Mouse (Mus musculus): Measurements from ENCODE around the gene Pin1. TPM values are rescaled to one million over a fixed set of nuclear protein-coding genes. Genes with fewer than 3 reads are reported as not detected.
A peak's percentile ranks its signal among the peaks of the same experiment; 100 is the strongest.

Gene Pin1
- polyA plus RNA-seq, 1 experiment from 2014 or later, result 64.6 TPM

DNA sequence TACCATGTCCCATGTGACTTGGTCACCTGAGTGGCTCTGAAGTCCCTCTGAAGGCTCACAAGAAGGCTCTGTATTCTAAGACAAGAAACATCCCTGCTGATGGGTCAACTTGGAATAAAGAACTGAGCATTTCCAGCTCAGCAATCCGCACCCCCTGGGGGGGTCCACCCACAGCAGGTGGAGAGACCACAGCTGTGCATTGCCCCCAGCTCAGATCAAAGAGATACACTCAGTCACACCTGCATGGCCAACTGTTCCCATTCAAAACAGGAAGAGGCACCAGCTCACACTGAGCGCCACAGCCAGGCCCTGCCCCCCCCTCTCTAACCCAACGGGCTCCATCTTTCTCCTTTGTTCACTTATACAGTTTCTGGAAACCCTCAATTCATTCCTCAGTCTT, 15.6 kb upstream of the Pin1 start:
- DNase-seq (ENCODE audit: low spot score, missing footprints), result no peak
- no peak for ATAC-seq (ENCODE audit: low FRiP score)

GRCm38 (mm10) chr9:20636790-20637189, 15.1 kb upstream of the Pin1 start:
- peaks cover 8% of the 10 kb centered on the region; the same call in 1 of the 2 replicates for H3K36me3 ChIP-seq (ENCODE audit: control insufficient read depth, insufficient read depth, low read length)
- no peak overlapping the region for H3K9ac ChIP-seq (ENCODE audit: low read length)
- H3K27me3 ChIP-seq (ENCODE audit: control insufficient read depth, insufficient read depth, low read length), result no peaks in the 10 kb centered on the region
- WGBS, result 88% methylated on average over 2 of the region's 2 CpGs
- peaks cover 9% of the 10 kb centered on the region for H3K4me1 ChIP-seq (ENCODE audit: control insufficient read depth, insufficient read depth, low read length)
- H3K4me2 ChIP-seq, result no peak overlapping the region
- H3K4me3 ChIP-seq (ENCODE audit: low read depth, low read length), result no peak overlapping the region
- ATAC-seq (ENCODE audit: low FRiP score) (no peak), DNase-seq (ENCODE audit: low spot score, missing footprints) (peak; percentile 83)
- no peaks in the 10 kb centered on the region for H3K9me3 ChIP-seq (ENCODE audit: control insufficient read depth, low read length)
- H3K27ac ChIP-seq (ENCODE audit: low read depth, low read length), result no peak overlapping the region

More for the DNA sequence above, 15.6 kb upstream of the Pin1 start:
- no peak overlapping the region for H3K27ac ChIP-seq (ENCODE audit: low read depth, low read length)
- no peaks in the 10 kb centered on the region for H3K27me3 ChIP-seq (ENCODE audit: control insufficient read depth, insufficient read depth, low read length)
- H3K36me3 ChIP-seq (ENCODE audit: control insufficient read depth, insufficient read depth, low read length), result peaks cover 8% of the 10 kb centered on the region; the same call in 1 of the 2 replicates
- WGBS, result 90% methylated on average over 3 of the region's 3 CpGs
- H3K9me3 ChIP-seq (ENCODE audit: control insufficient read depth, low read length), result no peaks in the 10 kb centered on the region
- H3K4me1 ChIP-seq (ENCODE audit: control insufficient read depth, insufficient read depth, low read length), result peaks cover 3% of the 10 kb centered on the region
- H3K4me3 ChIP-seq (ENCODE audit: low read depth, low read length), result no peak overlapping the region
- no peak overlapping the region for H3K4me2 ChIP-seq
- H3K9ac ChIP-seq (ENCODE audit: low read length), result no peak overlapping the region

DNA sequence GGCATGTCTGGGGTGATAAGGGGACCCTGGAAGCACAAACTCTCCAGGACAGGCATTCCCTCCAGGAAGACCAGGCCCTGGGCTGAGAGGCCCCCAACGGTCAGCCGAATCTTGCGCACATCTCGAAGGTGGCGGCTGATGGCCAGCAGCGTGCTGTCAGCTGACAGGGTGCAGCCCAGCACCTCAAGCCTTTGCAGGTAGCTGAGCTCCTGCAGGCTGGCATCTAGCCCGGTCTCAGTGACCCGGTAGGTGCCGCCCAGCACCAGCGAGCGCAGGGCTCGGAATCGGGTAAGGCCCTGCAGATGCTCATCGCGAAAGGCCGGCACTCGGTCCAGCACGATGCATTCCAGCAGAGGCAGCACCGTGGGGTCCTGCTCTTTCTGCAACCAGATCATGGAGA, 13.3 kb upstream of the Pin1 start:
- no peak for ATAC-seq (ENCODE audit: low FRiP score)
- Histone ChIP-seq H3K4me2 (no peak overlapping the region), H3K4me1 (ENCODE audit: control insufficient read depth, insufficient read depth, low read length) (peaks cover 13% of the 10 kb centered on the region), H3K4me3 (ENCODE audit: low read depth, low read length) (no peak overlapping the region), H3K27me3 (ENCODE audit: control insufficient read depth, insufficient read depth, low read length) (no peaks in the 10 kb centered on the region), H3K27ac (ENCODE audit: low read depth, low read length) (no peak overlapping the region), H3K9ac (ENCODE audit: low read length) (no peak overlapping the region), H3K36me3 (ENCODE audit: control insufficient read depth, insufficient read depth, low read length) (peaks cover 8% of the 10 kb centered on the region; the same call in 1 of the 2 replicates), H3K9me3 (ENCODE audit: control insufficient read depth, low read length) (no peaks in the 10 kb centered on the region)
- WGBS, result 97% methylated on average over 19 of the region's 19 CpGs
- no peak for DNase-seq (ENCODE audit: low spot score, missing footprints)

- H3K36me3 ChIP-seq (ENCODE audit: control insufficient read depth, insufficient read depth, low read length), result peaks cover 8% of the 10 kb centered on the region; the same call in 1 of the 2 replicates
- H3K27me3 ChIP-seq (ENCODE audit: control insufficient read depth, insufficient read depth, low read length), result no peaks in the 10 kb centered on the region
- H3K27ac ChIP-seq (ENCODE audit: low read depth, low read length), result no peak overlapping the region
- 90% methylated on average over 4 of the region's 4 CpGs for WGBS
- ATAC-seq (ENCODE audit: low FRiP score) (no peak), DNase-seq (ENCODE audit: low spot score, missing footprints) (no peak)
- H3K9me3 ChIP-seq (ENCODE audit: control insufficient read depth, low read length), result no peaks in the 10 kb centered on the region
- no peak overlapping the region for H3K9ac ChIP-seq (ENCODE audit: low read length)
- H3K4me1 ChIP-seq (ENCODE audit: control insufficient read depth, insufficient read depth, low read length), result peaks cover 17% of the 10 kb centered on the region
- H3K4me2 ChIP-seq, result no peak overlapping the region
- H3K4me3 ChIP-seq (ENCODE audit: low read depth, low read length), result no peak overlapping the region
Observed at GRCm38 (mm10) chr9:20639486-20639885, 12.4 kb upstream of the Pin1 start.

DNA sequence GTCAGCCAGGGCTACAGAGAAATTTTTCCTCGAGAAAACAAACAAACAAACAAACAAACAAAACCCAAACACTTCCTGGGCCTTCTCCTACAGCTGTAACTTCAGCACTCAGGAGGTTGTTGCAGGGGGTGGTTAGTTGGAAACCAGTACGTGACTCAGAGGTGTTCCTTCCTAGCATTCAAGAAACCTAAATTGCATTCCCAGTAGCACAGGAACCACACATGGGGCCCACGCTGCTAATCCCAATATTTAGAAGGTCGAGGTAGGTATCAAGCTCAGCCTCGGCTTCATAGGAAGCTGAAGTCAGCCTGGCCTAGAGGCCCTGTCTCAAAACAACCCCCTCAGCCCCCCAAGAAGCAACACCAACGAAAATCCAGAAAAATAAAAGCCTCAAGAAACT, 10.4 kb upstream of the Pin1 start:
- ATAC-seq (ENCODE audit: low FRiP score) (no peak), DNase-seq (ENCODE audit: low spot score, missing footprints) (no peak)
- Histone ChIP-seq H3K4me1 (ENCODE audit: control insufficient read depth, insufficient read depth, low read length) (peaks cover 21% of the 10 kb centered on the region), H3K27me3 (ENCODE audit: control insufficient read depth, insufficient read depth, low read length) (no peaks in the 10 kb centered on the region), H3K4me2 (peak overlapping the region; percentile 75), H3K9me3 (ENCODE audit: control insufficient read depth, low read length) (no peaks in the 10 kb centered on the region), H3K36me3 (ENCODE audit: control insufficient read depth, insufficient read depth, low read length) (peaks cover 8% of the 10 kb centered on the region; the same call in 1 of the 2 replicates), H3K27ac (ENCODE audit: low read depth, low read length) (no peak overlapping the region), H3K9ac (ENCODE audit: low read length) (peak overlapping the region; percentile 79), H3K4me3 (ENCODE audit: low read depth, low read length) (peak overlapping the region; percentile 69)
- 34% methylated on average over 6 of the region's 6 CpGs for WGBS

GRCm38 (mm10) chr9:20642101-20642895, 9.6 kb upstream of the Pin1 start, which contains the start of gene Ubl5:
Gene Ubl5, plus strand, starts transcription at chr9:20642878.
- H3K4me2 ChIP-seq, result peak within 1 kb of the TSS; percentile 75
- peak within 1 kb of the TSS; percentile 74 for H3K27ac ChIP-seq (ENCODE audit: low read depth, low read length)
- ATAC-seq (ENCODE audit: low FRiP score), result peak; percentile 88
- no peaks in the 10 kb centered on the region for H3K27me3 ChIP-seq (ENCODE audit: control insufficient read depth, insufficient read depth, low read length)
- under 1% methylated on average over 51 of the region's 51 CpGs for WGBS
- H3K4me3 ChIP-seq (ENCODE audit: low read depth, low read length), result peak within 1 kb of the TSS; percentile 69
- H3K36me3 ChIP-seq (ENCODE audit: control insufficient read depth, insufficient read depth, low read length), result peaks cover 10% of the 10 kb centered on the region; the same call in 1 of the 2 replicates
- H3K4me1 ChIP-seq (ENCODE audit: control insufficient read depth, insufficient read depth, low read length), result peaks cover 21% of the 10 kb centered on the region
- H3K9me3 ChIP-seq (ENCODE audit: control insufficient read depth, low read length), result no peaks in the 10 kb centered on the region
- peak; percentile 99 for DNase-seq (ENCODE audit: low spot score, missing footprints)
- peak within 1 kb of the TSS; percentile 79 for H3K9ac ChIP-seq (ENCODE audit: low read length)

DNA sequence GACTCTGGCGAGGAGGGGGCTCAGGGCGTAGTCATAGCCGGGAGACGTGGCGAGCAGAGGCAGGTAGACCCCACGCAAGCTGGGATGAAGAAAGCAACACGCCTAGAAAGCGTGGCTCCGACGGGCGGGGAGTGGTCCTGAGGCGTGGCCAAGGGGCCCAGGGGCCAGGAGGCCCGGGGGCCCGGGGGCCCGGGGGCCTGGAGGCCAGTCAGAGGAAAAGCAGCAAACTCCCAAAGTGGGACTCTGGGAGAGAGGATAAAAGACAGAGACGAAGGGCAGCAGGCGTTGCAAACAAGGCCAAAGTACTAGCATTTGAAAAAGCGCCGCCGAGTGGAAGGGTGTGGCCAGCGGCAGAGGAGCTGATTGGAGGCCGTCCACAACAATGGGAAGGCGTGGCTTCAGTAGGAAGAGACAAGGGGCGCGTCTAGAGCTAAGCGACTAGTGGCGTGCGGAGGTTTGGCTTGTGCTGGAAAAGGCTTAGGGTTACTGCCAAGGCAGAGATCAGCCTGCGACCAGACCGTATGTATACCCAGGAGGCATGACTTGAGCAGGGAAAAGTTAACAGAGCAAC, 8.9 kb upstream of the Pin1 start:
- H3K9ac ChIP-seq (ENCODE audit: low read length), result peak overlapping the region; percentile 69
- peak overlapping the region; percentile 69 for H3K4me3 ChIP-seq (ENCODE audit: low read depth, low read length)
- no peaks in the 10 kb centered on the region for H3K9me3 ChIP-seq (ENCODE audit: control insufficient read depth, low read length)
- ATAC-seq (ENCODE audit: low FRiP score) (peak; percentile 87), DNase-seq (ENCODE audit: low spot score, missing footprints) (peak; percentile 97)
- H3K4me2 ChIP-seq, result peak overlapping the region; percentile 75
- under 1% methylated on average over 30 of the region's 30 CpGs for WGBS
- peaks cover 21% of the 10 kb centered on the region for H3K4me1 ChIP-seq (ENCODE audit: control insufficient read depth, insufficient read depth, low read length)
- peak overlapping the region; percentile 69 for H3K27ac ChIP-seq (ENCODE audit: low read depth, low read length)
- no peaks in the 10 kb centered on the region for H3K27me3 ChIP-seq (ENCODE audit: control insufficient read depth, insufficient read depth, low read length)
- H3K36me3 ChIP-seq (ENCODE audit: control insufficient read depth, insufficient read depth, low read length), result peaks cover 10% of the 10 kb centered on the region; the same call in 1 of the 2 replicates

- H3K27ac ChIP-seq (ENCODE audit: low read depth, low read length), result no peak overlapping the region
Observed at GRCm38 (mm10) chr9:20643781-20644180, 8.1 kb upstream of the Pin1 start.

More at GRCm38 (mm10) chr9:20643781-20644180, 8.1 kb upstream of the Pin1 start:
- DNase-seq (ENCODE audit: low spot score, missing footprints) (no peak), ATAC-seq (ENCODE audit: low FRiP score) (no peak)
- H3K4me1 ChIP-seq (ENCODE audit: control insufficient read depth, insufficient read depth, low read length), result peaks cover 21% of the 10 kb centered on the region
- H3K4me2 ChIP-seq, result peak overlapping the region; percentile 75
- 11% methylated on average over 13 of the region's 13 CpGs for WGBS
- H3K9me3 ChIP-seq (ENCODE audit: control insufficient read depth, low read length), result no peaks in the 10 kb centered on the region
- H3K9ac ChIP-seq (ENCODE audit: low read length), result peak overlapping the region; percentile 69
- H3K4me3 ChIP-seq (ENCODE audit: low read depth, low read length), result peak overlapping the region; percentile 69
- peaks cover 6% of the 10 kb centered on the region; the same call in 1 of the 2 replicates for H3K36me3 ChIP-seq (ENCODE audit: control insufficient read depth, insufficient read depth, low read length)
- no peaks in the 10 kb centered on the region for H3K27me3 ChIP-seq (ENCODE audit: control insufficient read depth, insufficient read depth, low read length)
